Mouse (Mus musculus): Measurements from ENCODE around the gene Tcte2. TPM values are rescaled to one million over a fixed set of nuclear protein-coding genes. Genes with fewer than 3 reads are reported as not detected.

The Tcte2 gene
- polyA plus RNA-seq, 1 experiment: 0.71 TPM

- no peak for TF ChIP-seq CTCF (IDR thresholded peaks at IDR 0.05; ENCODE audit: borderline replicate concordance, control insufficient read depth, extremely low read depth, insufficient read depth, low read length, poor library complexity)
- TF ChIP-seq POLR2A (IDR thresholded peaks at IDR 0.05; ENCODE audit: control insufficient read depth, extremely low read depth, insufficient read depth, low read length, poor library complexity): no peak
- no peak overlapping the region for H3K27ac ChIP-seq (ENCODE audit: control insufficient read depth, insufficient read depth, low read length)
Measured at GRCm38 (mm10) chr17:13742941-13743708, 18.5 kb downstream of the Tcte2 start.

GRCm38 (mm10) chr17:13742334-13742733 lies 19.3 kb downstream of the Tcte2 start:
- 54% methylated on average over 2 of the region's 2 CpGs for WGBS
- TF ChIP-seq POLR2A (IDR thresholded peaks at IDR 0.05; ENCODE audit: control insufficient read depth, extremely low read depth, insufficient read depth, low read length, poor library complexity): no peak
- no peak for TF ChIP-seq CTCF (IDR thresholded peaks at IDR 0.05; ENCODE audit: borderline replicate concordance, control insufficient read depth, extremely low read depth, insufficient read depth, low read length, poor library complexity)
- H3K27ac ChIP-seq (ENCODE audit: control insufficient read depth, insufficient read depth, low read length): no peak overlapping the region
- H3K4me1 ChIP-seq (replicated peaks; ENCODE audit: control insufficient read depth, insufficient read depth, low read length): peaks cover 10% of the 10 kb centered on the region
- no peak for DNase-seq
- no peaks in the 10 kb centered on the region for H3K36me3 ChIP-seq (ENCODE audit: control insufficient read depth, insufficient read depth, low read length)
- H3K27me3 ChIP-seq (ENCODE audit: control insufficient read depth, insufficient read depth, low read length): no peaks in the 10 kb centered on the region
- H3K4me3 ChIP-seq (ENCODE audit: control insufficient read depth, insufficient read depth, low read length): no peak overlapping the region

More at GRCm38 (mm10) chr17:13742941-13743708, 18.5 kb downstream of the Tcte2 start:
- no peaks in the 10 kb centered on the region for H3K27me3 ChIP-seq (ENCODE audit: control insufficient read depth, insufficient read depth, low read length)
- 91% methylated on average over 7 of the region's 7 CpGs for WGBS
- H3K36me3 ChIP-seq (ENCODE audit: control insufficient read depth, insufficient read depth, low read length): no peaks in the 10 kb centered on the region
- DNase-seq: no peak
- no peak overlapping the region for H3K4me3 ChIP-seq (ENCODE audit: control insufficient read depth, insufficient read depth, low read length)
- H3K4me1 ChIP-seq (replicated peaks; ENCODE audit: control insufficient read depth, insufficient read depth, low read length): peaks cover 10% of the 10 kb centered on the region

GRCm38 (mm10) chr17:13741611-13742010 lies 20.0 kb downstream of the Tcte2 start:
- 62% methylated on average over 7 of the region's 7 CpGs for WGBS
- no peak for DNase-seq
- TF ChIP-seq POLR2A (IDR thresholded peaks at IDR 0.05; ENCODE audit: control insufficient read depth, extremely low read depth, insufficient read depth, low read length, poor library complexity): no peak
- no peak for TF ChIP-seq CTCF (IDR thresholded peaks at IDR 0.05; ENCODE audit: borderline replicate concordance, control insufficient read depth, extremely low read depth, insufficient read depth, low read length, poor library complexity)
- no peaks in the 10 kb centered on the region for H3K36me3 ChIP-seq (ENCODE audit: control insufficient read depth, insufficient read depth, low read length)
- H3K27ac ChIP-seq (ENCODE audit: control insufficient read depth, insufficient read depth, low read length): no peak overlapping the region
- H3K4me3 ChIP-seq (ENCODE audit: control insufficient read depth, insufficient read depth, low read length): no peak overlapping the region
- H3K27me3 ChIP-seq (ENCODE audit: control insufficient read depth, insufficient read depth, low read length): no peaks in the 10 kb centered on the region
- peaks cover 9% of the 10 kb centered on the region for H3K4me1 ChIP-seq (replicated peaks; ENCODE audit: control insufficient read depth, insufficient read depth, low read length)

- DNase-seq: no peak
Measured at GRCm38 (mm10) chr17:13740796-13741195, 20.8 kb downstream of the Tcte2 start.

GRCm38 (mm10) chr17:13739981-13740380 lies 21.6 kb downstream of the Tcte2 start:
- DNase-seq: no peak
- Histone ChIP-seq H3K36me3 (ENCODE audit: control insufficient read depth, insufficient read depth, low read length) (no peaks in the 10 kb centered on the region), H3K27me3 (ENCODE audit: control insufficient read depth, insufficient read depth, low read length) (no peaks in the 10 kb centered on the region), H3K27ac (ENCODE audit: control insufficient read depth, insufficient read depth, low read length) (no peak overlapping the region), H3K4me1 (replicated peaks; ENCODE audit: control insufficient read depth, insufficient read depth, low read length) (peaks cover 5% of the 10 kb centered on the region; the same call in 1 of the 2 replicates), H3K4me3 (ENCODE audit: control insufficient read depth, insufficient read depth, low read length) (no peak overlapping the region)
- TF ChIP-seq CTCF (IDR thresholded peaks at IDR 0.05; ENCODE audit: borderline replicate concordance, control insufficient read depth, extremely low read depth, insufficient read depth, low read length, poor library complexity) (no peak), POLR2A (IDR thresholded peaks at IDR 0.05; ENCODE audit: control insufficient read depth, extremely low read depth, insufficient read depth, low read length, poor library complexity) (no peak)
- 94% methylated on average over 5 of the region's 5 CpGs for WGBS

More at GRCm38 (mm10) chr17:13740796-13741195, 20.8 kb downstream of the Tcte2 start:
- peaks cover 5% of the 10 kb centered on the region; the same call in 1 of the 2 replicates for H3K4me1 ChIP-seq (replicated peaks; ENCODE audit: control insufficient read depth, insufficient read depth, low read length)
- H3K27ac ChIP-seq (ENCODE audit: control insufficient read depth, insufficient read depth, low read length): no peak overlapping the region
- H3K36me3 ChIP-seq (ENCODE audit: control insufficient read depth, insufficient read depth, low read length): no peaks in the 10 kb centered on the region
- no peak overlapping the region for H3K4me3 ChIP-seq (ENCODE audit: control insufficient read depth, insufficient read depth, low read length)
- WGBS: 60% methylated on average over 2 of the region's 2 CpGs
- no peak for TF ChIP-seq POLR2A (IDR thresholded peaks at IDR 0.05; ENCODE audit: control insufficient read depth, extremely low read depth, insufficient read depth, low read length, poor library complexity)
- TF ChIP-seq CTCF (IDR thresholded peaks at IDR 0.05; ENCODE audit: borderline replicate concordance, control insufficient read depth, extremely low read depth, insufficient read depth, low read length, poor library complexity): no peak
- no peaks in the 10 kb centered on the region for H3K27me3 ChIP-seq (ENCODE audit: control insufficient read depth, insufficient read depth, low read length)

GRCm38 (mm10) chr17:13738916-13739315 lies 22.7 kb downstream of the Tcte2 start:
- H3K36me3 ChIP-seq (ENCODE audit: control insufficient read depth, insufficient read depth, low read length): no peaks in the 10 kb centered on the region
- no peak overlapping the region for H3K27ac ChIP-seq (ENCODE audit: control insufficient read depth, insufficient read depth, low read length)
- no peaks in the 10 kb centered on the region for H3K27me3 ChIP-seq (ENCODE audit: control insufficient read depth, insufficient read depth, low read length)
- peaks cover 5% of the 10 kb centered on the region; the same call in 1 of the 2 replicates for H3K4me1 ChIP-seq (replicated peaks; ENCODE audit: control insufficient read depth, insufficient read depth, low read length)
- DNase-seq: no peak
- no peak overlapping the region for H3K4me3 ChIP-seq (ENCODE audit: control insufficient read depth, insufficient read depth, low read length)
- TF ChIP-seq CTCF (IDR thresholded peaks at IDR 0.05; ENCODE audit: borderline replicate concordance, control insufficient read depth, extremely low read depth, insufficient read depth, low read length, poor library complexity) (no peak), POLR2A (IDR thresholded peaks at IDR 0.05; ENCODE audit: control insufficient read depth, extremely low read depth, insufficient read depth, low read length, poor library complexity) (no peak)
- WGBS: 75% methylated on average over 2 of the region's 2 CpGs
